Mouse (Mus musculus): ENCODE measurements around the gene Abcc10.

DNA sequence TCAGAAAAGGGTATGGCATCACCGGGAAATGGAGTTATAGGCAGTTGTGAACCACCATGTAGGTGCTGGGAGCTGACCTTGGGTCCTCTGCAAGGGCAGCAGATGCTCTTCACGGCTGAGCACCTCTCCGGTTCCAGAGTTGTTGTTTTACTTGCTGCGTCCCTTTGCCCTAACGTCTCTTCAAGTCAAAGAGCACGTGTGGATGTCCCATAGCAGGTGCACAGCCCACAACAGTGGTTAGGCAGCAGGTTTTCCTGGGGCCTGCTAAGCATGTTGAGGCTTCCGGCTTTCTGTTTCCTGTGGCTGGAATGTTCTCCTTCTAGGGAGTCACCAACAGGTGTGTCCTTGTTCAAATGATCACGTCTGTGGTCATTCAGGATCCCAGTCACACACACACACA, 44.2 kb downstream of the Abcc10 start:
- TF ChIP-seq CTCF (IDR thresholded peaks at IDR 0.05; ENCODE audit: low read depth, low read length) (no peak), POLR2A (IDR thresholded peaks at IDR 0.05; ENCODE audit: insufficient read depth, low read length) (no peak)

Data from ES-Bruce4 (cell line).